Mouse (Mus musculus) granulocyte monocyte progenitor cell, adult 5-6 weeks (primary cell): ENCODE data around the gene Ldlrap1. TPM values are rescaled to one million over a fixed set of nuclear protein-coding genes. Genes with fewer than 3 reads are reported as not detected.

Source experiments
- ATAC-seq: replicated peaks from 2 replicates; pipeline ENCODE4 v1.8.0; 2016; ENCODE audit warnings: mild to moderate bottlenecking, moderate TSS enrichment, inconsistent platforms; ENCODE audit not compliant: poor library complexity, severe bottlenecking
- total RNA-seq, 2 experiments: library from RNA; stranded (forward) in 1 of 2; stranded (reverse) in 1 of 2; fragments of 200-712, 200-1000 nt in 1 of 2; fragments of >200 nt in 1 of 2; fragmentation: Nextera tagmentation in 1 of 2; gene quantifications; 2 replicates each; pipeline ENCODE4 v1.2.3; 2014 to 2017

Gene Ldlrap1
- total RNA-seq, 2 experiments from 2014 or later: 10.2 to 30.6 TPM

GRCm38 (mm10) chr4:134725735-134726345 is 42.0 kb downstream of the Ldlrap1 start:
- no peak for ATAC-seq

GRCm38 (mm10) chr4:134724974-134725373 is 42.9 kb downstream of the Ldlrap1 start:
- no peak for ATAC-seq

GRCm38 (mm10) chr4:134723251-134723650 is 44.6 kb downstream of the Ldlrap1 start:
- ATAC-seq: no peak

- ATAC-seq: no peak
These were observed 46.7 kb downstream of the Ldlrap1 start for GRCm38 (mm10) chr4:134721076-134721475.

- ATAC-seq: no peak
These were observed 47.5 kb downstream of the Ldlrap1 start for GRCm38 (mm10) chr4:134720371-134720770.

GRCm38 (mm10) chr4:134719489-134719888 is 48.3 kb downstream of the Ldlrap1 start:
- ATAC-seq: no peak

- ATAC-seq: peak; percentile 96
These were observed 53.9 kb downstream of the Ldlrap1 start for GRCm38 (mm10) chr4:134713937-134714336.

- ATAC-seq: no peak
These were observed 62.5 kb downstream of the Ldlrap1 start for GRCm38 (mm10) chr4:134705311-134705710.

GRCm38 (mm10) chr4:134704590-134704989 is 63.2 kb downstream of the Ldlrap1 start:
- no peak for ATAC-seq

GRCm38 (mm10) chr4:134703835-134704546 is 63.8 kb downstream of the Ldlrap1 start, which contains the start of gene Man1c1:
Gene Man1c1 (minus strand): TSS chr4:134704290.
- ATAC-seq: peak; percentile 92

GRCm38 (mm10) chr4:134702981-134703834 is 64.6 kb downstream of the Ldlrap1 start:
- peak; percentile 21 for ATAC-seq

GRCm38 (mm10) chr4:134701934-134702333 is 65.9 kb downstream of the Ldlrap1 start:
- peak; percentile 34; the same call in 1 of the 2 replicates for ATAC-seq

- no peak for ATAC-seq
These were observed 66.9 kb downstream of the Ldlrap1 start for GRCm38 (mm10) chr4:134700911-134701310.

GRCm38 (mm10) chr4:134693202-134693940 is 74.5 kb downstream of the Ldlrap1 start:
- no peak for ATAC-seq

GRCm38 (mm10) chr4:134692388-134692787 is 75.4 kb downstream of the Ldlrap1 start:
- ATAC-seq: no peak

Other genes starting within 250 kb of the Ldlrap1 start
- 64.6 and 67.4 TPM in 2 replicates for gene Mtfr1l, start 232.6 kb downstream of the Ldlrap1 start, total RNA-seq (2014; fragmentation: Nextera tagmentation)
- gene Mtfr1l, start 232.6 kb downstream of the Ldlrap1 start, total RNA-seq (2017): 52.0 and 54.8 TPM in 2 replicates
- gene Selenon, start 215.9 kb downstream of the Ldlrap1 start, total RNA-seq (2014; fragmentation: Nextera tagmentation): 32.4 and 32.8 TPM in 2 replicates
- gene Selenon, start 215.9 kb downstream of the Ldlrap1 start, total RNA-seq (2017): 3.2 and 6.9 TPM in 2 replicates
- gene Man1c1, start 63.7 kb downstream of the Ldlrap1 start, total RNA-seq (2014; fragmentation: Nextera tagmentation): 9.5 and 11.6 TPM in 2 replicates
- 4.8 and 5.1 TPM in 2 replicates for gene Man1c1, start 63.7 kb downstream of the Ldlrap1 start, total RNA-seq (2017)
- 14.7 and 26.1 TPM in 2 replicates for gene Maco1, start 85.3 kb upstream of the Ldlrap1 start, total RNA-seq (2014; fragmentation: Nextera tagmentation)
- gene Maco1, start 85.3 kb upstream of the Ldlrap1 start, total RNA-seq (2017): 33.2 and 34.1 TPM in 2 replicates
- gene Rhd, start 96.5 kb upstream of the Ldlrap1 start, total RNA-seq (2014; fragmentation: Nextera tagmentation): not detected in 2 replicates
- 0.22 TPM in 1 of 2 replicates, not detected in the other for gene Rhd, start 96.5 kb upstream of the Ldlrap1 start, total RNA-seq (2017)
- gene Tmem50a, start 147.0 kb upstream of the Ldlrap1 start, total RNA-seq (2014; fragmentation: Nextera tagmentation): 136 and 149 TPM in 2 replicates
- 263 and 287 TPM in 2 replicates for gene Tmem50a, start 147.0 kb upstream of the Ldlrap1 start, total RNA-seq (2017)
- gene Rsrp1, start 155.6 kb upstream of the Ldlrap1 start, total RNA-seq (2014; fragmentation: Nextera tagmentation): 476 and 614 TPM in 2 replicates
- 134 and 184 TPM in 2 replicates for gene Rsrp1, start 155.6 kb upstream of the Ldlrap1 start, total RNA-seq (2017)
- gene Syf2, start 162.9 kb upstream of the Ldlrap1 start, total RNA-seq (2014; fragmentation: Nextera tagmentation): 43.5 and 50.5 TPM in 2 replicates
- gene Syf2, start 162.9 kb upstream of the Ldlrap1 start, total RNA-seq (2017): 180 and 201 TPM in 2 replicates